Mouse (Mus musculus) heart, postnatal 36 days (tissue): ENCODE measurements around the gene Nfrkb. TPM values are rescaled to one million over a fixed set of nuclear protein-coding genes. Genes with fewer than 3 reads are reported as not detected.

ENCODE experiments used
- total RNA-seq, 2 experiments: library from RNA; stranded (reverse); gene quantifications; 2 replicates each; pipeline ENCODE4 v1.2.3; 2021

The Nfrkb gene
- total RNA-seq, 2 experiments from 2014 or later: 9.4 to 9.5 TPM

Other genes with a start within 250 kb of the Nfrkb start
- 100 to 1,000 TPM; 294 to 315 TPM for gene Aplp2, start 174.4 kb upstream of the Nfrkb start, total RNA-seq
- gene Prdm10, start 105.7 kb upstream of the Nfrkb start, total RNA-seq: 1 to 10 TPM; 4.2 to 4.7 TPM
- 1 to 10 TPM in 1 of 2 experiments, not detected in 1; 1.6 TPM for gene Tmem45b, start 78.3 kb downstream of the Nfrkb start, total RNA-seq